Mouse (Mus musculus): Measurements from ENCODE around the gene Tob2.

- TF ChIP-seq CTCF (IDR thresholded peaks at IDR 0.05; ENCODE audit: insufficient read depth, low read depth, low read length) (no peak), POLR2A (IDR thresholded peaks at IDR 0.05; ENCODE audit: insufficient read depth, low read depth, low read length) (no peak)
Observed at GRCm38 (mm10) chr15:81904939-81905338, 46.3 kb upstream of the Tob2 start.
